Mouse (Mus musculus) olfactory bulb, adult 2 months (tissue): ENCODE data around the gene Fam78a.

ENCODE experiments used
- CTCF ChIP-seq: fragments of 200-500 bp; IDR thresholded peaks from 2 replicates; pipeline ENCODE4 v1.5.1; 2012; ENCODE audit warnings: low read depth, mild to moderate bottlenecking, low read length, moderate library complexity; ENCODE audit not compliant: insufficient read depth
- POLR2A ChIP-seq: fragments of 200-500 bp; IDR thresholded peaks from 2 replicates; pipeline ENCODE4 v1.6.1; 2012; ENCODE audit warnings: mild to moderate bottlenecking, low read depth, low read length, moderate library complexity; ENCODE audit not compliant: insufficient read depth

GRCm38 (mm10) chr2:32008716-32009115, 75.9 kb downstream of the Fam78a start:
- TF ChIP-seq CTCF (no peak), POLR2A (no peak)
